Mouse (Mus musculus): ENCODE data around the gene Rfc2.
A peak's percentile ranks its signal among the peaks of the same experiment; 100 is the strongest.

Rfc2 gene

GRCm38 (mm10) chr5:134581146-134581545 lies at the start of gene Rfc2:
Rfc2 (plus strand) TSS chr5:134581366.
- DNase-seq (ENCODE audit: low read depth, low spot score): no peak

GRCm38 (mm10) chr5:134531585-134531984 lies 49.6 kb upstream of the Rfc2 start:
- DNase-seq (ENCODE audit: low read depth, low spot score): no peak

GRCm38 (mm10) chr5:134532417-134532816 lies 48.7 kb upstream of the Rfc2 start:
- no peak for DNase-seq (ENCODE audit: low read depth, low spot score)

- DNase-seq (ENCODE audit: low read depth, low spot score): no peak
These were observed 45.1 kb upstream of the Rfc2 start for GRCm38 (mm10) chr5:134536036-134536435.

- DNase-seq (ENCODE audit: low read depth, low spot score): peak; percentile 54
These were observed 41.3 kb upstream of the Rfc2 start for GRCm38 (mm10) chr5:134539891-134540290.

- no peak for DNase-seq (ENCODE audit: low read depth, low spot score)
These were observed 40.3 kb upstream of the Rfc2 start for GRCm38 (mm10) chr5:134540881-134541280.

- no peak for DNase-seq (ENCODE audit: low read depth, low spot score)
These were observed 39.5 kb upstream of the Rfc2 start for GRCm38 (mm10) chr5:134541640-134542039.

GRCm38 (mm10) chr5:134544516-134545241 lies 36.5 kb upstream of the Rfc2 start:
- no peak for DNase-seq (ENCODE audit: low read depth, low spot score)

GRCm38 (mm10) chr5:134545242-134545629 lies 35.9 kb upstream of the Rfc2 start:
- DNase-seq (ENCODE audit: low read depth, low spot score): no peak

GRCm38 (mm10) chr5:134546790-134547189 lies 34.4 kb upstream of the Rfc2 start:
- no peak for DNase-seq (ENCODE audit: low read depth, low spot score)

- DNase-seq (ENCODE audit: low read depth, low spot score): no peak
These were observed 32.9 kb upstream of the Rfc2 start for GRCm38 (mm10) chr5:134548306-134548705.

- no peak for DNase-seq (ENCODE audit: low read depth, low spot score)
These were observed 31.5 kb upstream of the Rfc2 start for GRCm38 (mm10) chr5:134549640-134550168.

GRCm38 (mm10) chr5:134550836-134551232 lies 30.3 kb upstream of the Rfc2 start:
- DNase-seq (ENCODE audit: low read depth, low spot score): no peak

GRCm38 (mm10) chr5:134551233-134552109 lies 29.7 kb upstream of the Rfc2 start:
- DNase-seq (ENCODE audit: low read depth, low spot score): no peak

- peak; percentile 82 for DNase-seq (ENCODE audit: low read depth, low spot score)
These were observed 28.8 kb upstream of the Rfc2 start, which contains the start of gene Clip2 for GRCm38 (mm10) chr5:134552110-134552972. Clip2 (minus strand) TSS chr5:134552434.

GRCm38 (mm10) chr5:134553951-134554546 lies 27.1 kb upstream of the Rfc2 start:
- no peak for DNase-seq (ENCODE audit: low read depth, low spot score)

- peak; percentile 66 for DNase-seq (ENCODE audit: low read depth, low spot score)
These were observed 25.6 kb upstream of the Rfc2 start for GRCm38 (mm10) chr5:134555463-134556164.

- DNase-seq (ENCODE audit: low read depth, low spot score): no peak
These were observed 21.1 kb upstream of the Rfc2 start, which contains the start of gene Syna for GRCm38 (mm10) chr5:134560071-134560449. Syna (minus strand) TSS chr5:134560171.

GRCm38 (mm10) chr5:134560450-134561171 lies 20.6 kb upstream of the Rfc2 start:
- no peak for DNase-seq (ENCODE audit: low read depth, low spot score)

- no peak for DNase-seq (ENCODE audit: low read depth, low spot score)
These were observed 16.9 kb upstream of the Rfc2 start for GRCm38 (mm10) chr5:134564272-134564671.

All from embryo, embryonic 11.5 days (tissue).